Mouse (Mus musculus): ENCODE results near the gene Tagln.

DNA sequence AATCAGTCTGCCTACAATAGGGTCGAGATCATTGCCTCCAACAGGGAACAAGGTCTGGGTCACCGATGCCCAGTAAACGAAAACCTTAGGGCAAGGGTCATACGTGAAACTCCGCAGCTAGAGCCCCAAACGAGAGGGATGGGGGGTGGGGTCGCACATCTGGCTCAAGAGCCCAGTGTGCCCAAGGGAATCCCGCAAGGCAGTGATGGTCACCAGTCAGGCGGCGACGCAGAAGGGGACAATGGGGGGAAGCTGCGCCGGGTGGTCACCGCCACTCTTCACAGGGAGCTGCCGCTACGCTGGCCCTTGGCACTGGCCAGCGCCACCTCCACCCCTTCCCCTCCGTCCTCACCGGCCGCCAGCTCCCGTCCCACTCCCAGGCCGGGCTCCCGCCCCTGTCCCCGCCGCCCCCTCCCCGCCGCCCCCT is 30.0 kb downstream of the Tagln start:
- TF ChIP-seq CTCF (IDR thresholded peaks at IDR 0.05; ENCODE audit: borderline replicate concordance, extremely low read depth, insufficient read depth, insufficient read length), result no peak
- TF ChIP-seq POLR2A (IDR thresholded peaks at IDR 0.05; ENCODE audit: borderline replicate concordance, extremely low read depth, insufficient read depth, insufficient read length, poor library complexity, severe bottlenecking), result no peak

Measured in brain, embryonic 14.5 days (tissue).